Mouse (Mus musculus): Measurements from ENCODE around the gene Dync2h1.

- TF ChIP-seq EP300 (IDR thresholded peaks at IDR 0.05; ENCODE audit: insufficient read depth, low read depth, low read length) (no peak), POLR2A (IDR thresholded peaks at IDR 0.05; ENCODE audit: insufficient read depth, low read depth, low read length) (no peak)
Observed at GRCm38 (mm10) chr9:7014733-7015132, 169.5 kb downstream of the Dync2h1 start.

Measured in heart, adult 2 months (tissue).